Mouse (Mus musculus): Measurements from ENCODE around the gene Pno1. TPM values are rescaled to one million over a fixed set of nuclear protein-coding genes. Genes with fewer than 3 reads are reported as not detected.
"Not testable (repeated sequence)": the region's sequence is repeated elsewhere in the genome, so short reads cannot be mapped to it uniquely, and the experiment has no call there.

Pno1 gene
- polyA plus RNA-seq (2015; fragmentation: Nextera tagmentation; extraction: Ambion mirVana): 54.8 and 56.1 TPM in 2 replicates

- H3K9ac ChIP-seq (replicated peaks): peak within 1 kb of the TSS; percentile 92
- H3K27me3 ChIP-seq (replicated peaks): no peaks in the 10 kb centered on the region
- WGBS: under 1% methylated on average over 62 of the region's 65 CpGs
- peak; percentile 99 for ATAC-seq (ENCODE audit: low FRiP score)
- H3K4me2 ChIP-seq: peak within 1 kb of the TSS; percentile 72
- no peaks in the 10 kb centered on the region for H3K9me3 ChIP-seq (replicated peaks)
- peaks cover 25% of the 10 kb centered on the region for H3K4me1 ChIP-seq
- H3K27ac ChIP-seq (replicated peaks): peak within 1 kb of the TSS; percentile 93
- H3K36me3 ChIP-seq: peaks cover 21% of the 10 kb centered on the region
- H3K4me3 ChIP-seq (replicated peaks): peak within 1 kb of the TSS; percentile 96
Observed at GRCm38 (mm10) chr11:17211258-17212140, at the start of gene Pno1. TSS of gene Pno1 (minus strand) at chr11:17211568.

DNA sequence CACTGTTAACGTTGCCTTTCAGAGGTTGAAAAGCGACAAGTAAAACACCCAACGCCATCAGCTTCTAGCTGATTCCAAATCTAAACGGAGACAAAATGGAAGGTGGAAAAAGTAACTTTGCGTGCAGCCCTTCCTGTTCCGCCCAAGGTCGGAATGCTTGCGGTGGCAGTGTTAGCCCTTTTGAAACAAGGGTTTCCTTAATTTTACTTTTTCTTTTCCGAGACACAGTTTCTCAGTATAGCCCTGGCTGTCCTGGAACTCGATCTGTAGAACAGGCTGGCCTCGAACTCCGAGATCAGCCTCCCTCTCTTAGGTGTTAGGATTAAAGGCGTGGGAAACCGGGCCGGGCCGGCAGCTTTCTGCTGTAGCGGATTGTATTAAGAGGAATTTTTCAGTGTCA, 46.5 kb upstream of the Pno1 start:
- Histone ChIP-seq H3K4me2 (peak overlapping the region; percentile 73), H3K36me3 (no peaks in the 10 kb centered on the region), H3K4me3 (replicated peaks) (peak overlapping the region; percentile 60), H3K9me3 (replicated peaks) (no peaks in the 10 kb centered on the region), H3K27me3 (replicated peaks) (0 out of 2 replicates have a peak, but pooled peaks cover 2% of the 10 kb centered on the region), H3K27ac (replicated peaks) (peak overlapping the region; percentile 84), H3K9ac (replicated peaks) (peak overlapping the region; percentile 63), H3K4me1 (peaks cover 17% of the 10 kb centered on the region)
- WGBS: under 1% methylated on average over 17 of the region's 17 CpGs
- peak; percentile 32 for ATAC-seq (ENCODE audit: low FRiP score)

DNA sequence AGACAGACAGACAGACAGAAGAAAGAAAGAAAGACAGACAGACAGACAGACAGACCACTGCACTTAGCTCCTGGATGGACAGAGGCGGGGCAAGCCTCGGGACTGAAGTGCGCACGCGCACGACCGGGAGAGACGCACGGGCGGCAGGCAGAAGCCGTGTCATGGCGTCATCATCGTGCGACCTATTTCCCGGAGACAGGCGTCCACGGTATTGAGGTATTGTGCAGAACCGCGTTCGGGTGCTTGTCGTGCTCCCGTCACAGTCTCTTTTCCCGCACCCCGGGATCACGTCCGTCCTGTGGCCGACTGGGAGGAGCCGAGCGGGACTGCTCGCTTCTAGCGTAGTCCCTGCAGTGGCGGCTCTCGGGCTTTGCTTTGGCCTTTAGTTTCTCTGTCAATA, 46.1 kb upstream of the Pno1 start, which contains the start of gene C1d:
C1d (plus strand) TSS at position 137 of the 400 bp plus-strand sequence.
- 0% methylated on average over 33 of the region's 33 CpGs for WGBS
- H3K9ac ChIP-seq (replicated peaks): peak within 1 kb of the TSS; percentile 63
- 0 out of 2 replicates have a peak, but pooled peaks cover 2% of the 10 kb centered on the region for H3K27me3 ChIP-seq (replicated peaks)
- no peaks in the 10 kb centered on the region for H3K36me3 ChIP-seq
- H3K9me3 ChIP-seq (replicated peaks): no peaks in the 10 kb centered on the region
- ATAC-seq (ENCODE audit: low FRiP score): peak; percentile 95
- H3K4me3 ChIP-seq (replicated peaks): peak within 1 kb of the TSS; percentile 60
- peak within 1 kb of the TSS; percentile 84 for H3K27ac ChIP-seq (replicated peaks)
- peak within 1 kb of the TSS; percentile 73 for H3K4me2 ChIP-seq
- peaks cover 17% of the 10 kb centered on the region for H3K4me1 ChIP-seq

GRCm38 (mm10) chr11:17256813-17257365, 45.5 kb upstream of the Pno1 start:
- 62% methylated on average over 8 of the region's 8 CpGs for WGBS
- H3K4me2 ChIP-seq: peak overlapping the region; percentile 73
- peak overlapping the region; percentile 60 for H3K4me3 ChIP-seq (replicated peaks)
- H3K9ac ChIP-seq (replicated peaks): peak overlapping the region; percentile 63; the same call in 1 of the 2 replicates
- H3K36me3 ChIP-seq: no peaks in the 10 kb centered on the region
- 0 out of 2 replicates have a peak, but pooled peaks cover 2% of the 10 kb centered on the region for H3K27me3 ChIP-seq (replicated peaks)
- peak; percentile 78 for ATAC-seq (ENCODE audit: low FRiP score)
- no peaks in the 10 kb centered on the region for H3K9me3 ChIP-seq (replicated peaks)
- H3K4me1 ChIP-seq: peaks cover 17% of the 10 kb centered on the region
- peak overlapping the region; percentile 84 for H3K27ac ChIP-seq (replicated peaks)

GRCm38 (mm10) chr11:17248715-17249114, 37.3 kb upstream of the Pno1 start:
- H3K4me2 ChIP-seq: no peak overlapping the region
- H3K9ac ChIP-seq (replicated peaks): no peak overlapping the region
- H3K9me3 ChIP-seq (replicated peaks): no peaks in the 10 kb centered on the region
- no peaks in the 10 kb centered on the region for H3K36me3 ChIP-seq
- no peak overlapping the region for H3K4me3 ChIP-seq (replicated peaks)
- H3K4me1 ChIP-seq: no peaks in the 10 kb centered on the region
- no peak overlapping the region for H3K27ac ChIP-seq (replicated peaks)
- H3K27me3 ChIP-seq (replicated peaks): no peaks in the 10 kb centered on the region
- ATAC-seq (ENCODE audit: low FRiP score): no peak

DNA sequence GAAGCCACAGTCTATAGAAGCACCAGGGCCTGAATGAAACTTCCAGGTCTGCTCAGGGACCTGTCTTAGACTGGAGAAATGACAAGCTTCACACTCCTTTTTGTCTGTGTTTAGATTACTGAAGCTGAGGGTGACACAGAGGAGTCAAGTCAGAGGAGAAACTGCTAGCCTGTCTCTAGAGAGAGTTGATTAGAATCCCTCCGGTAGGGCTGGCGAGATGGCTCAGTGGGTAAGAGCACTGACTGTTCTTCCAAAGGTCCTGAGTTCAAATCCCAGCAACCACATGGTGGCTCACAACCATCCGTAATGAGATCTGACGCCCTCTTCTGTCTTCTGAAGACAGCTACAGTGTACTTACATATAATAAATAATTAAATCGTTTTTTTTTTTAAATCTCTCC, 27.2 kb upstream of the Pno1 start:
- not testable (repeated sequence) for H3K4me1 ChIP-seq; H3K4me3 ChIP-seq (replicated peaks); H3K27me3 ChIP-seq (replicated peaks); ATAC-seq (ENCODE audit: low FRiP score); H3K9ac ChIP-seq (replicated peaks); H3K27ac ChIP-seq (replicated peaks); H3K9me3 ChIP-seq (replicated peaks); H3K4me2 ChIP-seq
- peaks cover 14% of the 10 kb centered on the region for H3K36me3 ChIP-seq
- WGBS: 95% methylated on average over 5 of the region's 5 CpGs

DNA sequence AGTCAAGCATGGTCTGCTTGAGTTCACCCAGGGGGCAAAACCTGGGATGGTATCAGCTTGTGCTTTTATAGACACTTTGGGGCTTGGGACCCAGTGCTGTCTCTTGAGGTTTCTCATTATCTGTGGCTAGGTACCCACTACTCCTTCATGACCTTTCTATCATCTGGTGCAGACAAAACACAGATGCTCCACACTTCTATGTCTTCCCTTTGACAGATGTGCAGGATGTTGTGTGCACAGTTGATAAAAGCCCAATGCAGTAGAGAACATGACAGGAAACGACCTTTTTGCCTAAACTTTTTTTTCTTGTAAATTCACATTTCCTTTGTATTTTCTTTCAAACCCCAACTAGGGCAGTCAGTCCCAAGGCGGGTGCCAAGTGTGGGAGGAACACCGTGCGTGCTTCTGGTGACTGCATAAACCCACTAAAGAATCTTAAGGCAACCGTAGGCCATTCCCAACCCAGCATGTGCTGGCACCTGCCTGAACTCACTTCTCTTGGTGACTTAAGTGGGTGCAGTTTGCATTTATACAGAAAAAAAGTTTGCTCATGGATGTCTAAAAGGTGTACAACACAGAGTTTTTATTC, 25.2 kb upstream of the Pno1 start:
- Histone ChIP-seq H3K27ac (replicated peaks) (no peak overlapping the region), H3K27me3 (replicated peaks) (no peaks in the 10 kb centered on the region), H3K4me3 (replicated peaks) (no peak overlapping the region), H3K4me1 (no peaks in the 10 kb centered on the region), H3K9ac (replicated peaks) (no peak overlapping the region), H3K4me2 (no peak overlapping the region), H3K36me3 (peaks cover 28% of the 10 kb centered on the region), H3K9me3 (replicated peaks) (no peaks in the 10 kb centered on the region)
- no peak for ATAC-seq (ENCODE audit: low FRiP score)
- 90% methylated on average over 5 of the region's 5 CpGs for WGBS

GRCm38 (mm10) chr11:17232792-17233191, 21.4 kb upstream of the Pno1 start:
- H3K4me1 ChIP-seq: no peaks in the 10 kb centered on the region
- WGBS: 88% methylated on average over 5 of the region's 5 CpGs

GRCm38 (mm10) chr11:17221126-17221525, 9.8 kb upstream of the Pno1 start:
- ATAC-seq (ENCODE audit: low FRiP score): no peak
- H3K4me1 ChIP-seq: no peaks in the 10 kb centered on the region
- no peaks in the 10 kb centered on the region for H3K9me3 ChIP-seq (replicated peaks)
- H3K27me3 ChIP-seq (replicated peaks): no peaks in the 10 kb centered on the region
- no peak overlapping the region for H3K27ac ChIP-seq (replicated peaks)
- WGBS: 94% methylated on average over 8 of the region's 8 CpGs
- H3K36me3 ChIP-seq: peaks cover 26% of the 10 kb centered on the region
- no peak overlapping the region for H3K9ac ChIP-seq (replicated peaks)
- H3K4me2 ChIP-seq: no peak overlapping the region
- no peak overlapping the region for H3K4me3 ChIP-seq (replicated peaks)

More at GRCm38 (mm10) chr11:17232792-17233191, 21.4 kb upstream of the Pno1 start:
- Histone ChIP-seq H3K9ac (replicated peaks) (no peak overlapping the region), H3K4me2 (no peak overlapping the region), H3K4me3 (replicated peaks) (no peak overlapping the region), H3K9me3 (replicated peaks) (no peaks in the 10 kb centered on the region), H3K27me3 (replicated peaks) (no peaks in the 10 kb centered on the region), H3K27ac (replicated peaks) (no peak overlapping the region), H3K36me3 (peaks cover 44% of the 10 kb centered on the region)
- ATAC-seq (ENCODE audit: low FRiP score): no peak

- no peaks in the 10 kb centered on the region for H3K36me3 ChIP-seq
- no peak overlapping the region for H3K4me2 ChIP-seq
- no peaks in the 10 kb centered on the region for H3K9me3 ChIP-seq (replicated peaks)
- WGBS: 89% methylated on average over 3 of the region's 3 CpGs
- H3K4me1 ChIP-seq: peaks cover 18% of the 10 kb centered on the region
- no peak overlapping the region for H3K9ac ChIP-seq (replicated peaks)
- no peak overlapping the region for H3K27ac ChIP-seq (replicated peaks)
- no peak for ATAC-seq (ENCODE audit: low FRiP score)
- no peaks in the 10 kb centered on the region for H3K27me3 ChIP-seq (replicated peaks)
- no peak overlapping the region for H3K4me3 ChIP-seq (replicated peaks)
Observed at GRCm38 (mm10) chr11:17215475-17215874, 4.1 kb upstream of the Pno1 start.

- Histone ChIP-seq H3K9me3 (replicated peaks) (no peaks in the 10 kb centered on the region), H3K27me3 (replicated peaks) (no peaks in the 10 kb centered on the region), H3K36me3 (peaks cover 12% of the 10 kb centered on the region), H3K27ac (replicated peaks) (no peak overlapping the region), H3K4me2 (peak overlapping the region; percentile 72), H3K4me3 (replicated peaks) (0 out of 2 replicates have a peak overlapping the region, but pooled peaks have one; percentile 96), H3K4me1 (peaks cover 25% of the 10 kb centered on the region), H3K9ac (replicated peaks) (0 out of 2 replicates have a peak overlapping the region, but pooled peaks have one; percentile 7)
- WGBS: 86% methylated on average over 5 of the region's 5 CpGs
- ATAC-seq (ENCODE audit: low FRiP score): no peak
Observed at GRCm38 (mm10) chr11:17212903-17213509, 1.6 kb upstream of the Pno1 start.
